Mouse (Mus musculus): ENCODE measurements around the gene Ppp1r15a. TPM values are rescaled to one million over a fixed set of nuclear protein-coding genes. Genes with fewer than 3 reads are reported as not detected.
A peak's percentile ranks its signal among the peaks of the same experiment; 100 is the strongest.
"Not testable (repeated sequence)": the region's sequence is repeated elsewhere in the genome, so short reads cannot be mapped to it uniquely, and the experiment has no call there.

The Ppp1r15a gene
- polyA plus RNA-seq, 1 experiment from 2014 or later: 280 TPM

- no peaks in the 10 kb centered on the region for H3K27me3 ChIP-seq
- no peak overlapping the region for H3K4me3 ChIP-seq (replicated peaks)
- peak; percentile 51; the same call in 1 of the 2 replicates for ATAC-seq (ENCODE audit: insufficient read depth)
- peaks cover 66% of the 10 kb centered on the region for H3K4me1 ChIP-seq (replicated peaks)
- H3K9me3 ChIP-seq (replicated peaks): no peaks in the 10 kb centered on the region
- H3K9ac ChIP-seq: peak overlapping the region; percentile 21; the same call in 1 of the 2 replicates
- H3K4me2 ChIP-seq: peak overlapping the region; percentile 46
- peak overlapping the region; percentile 76 for H3K27ac ChIP-seq (replicated peaks)
- WGBS (ENCODE audit: insufficient replicate concordance): 11% methylated on average over 3 of the region's 3 CpGs
- peaks cover 43% of the 10 kb centered on the region for H3K36me3 ChIP-seq (replicated peaks)
Measured at GRCm38 (mm10) chr7:45491264-45491663, 34.8 kb downstream of the Ppp1r15a start.

- H3K9ac ChIP-seq: 0 out of 2 replicates have a peak overlapping the region, but pooled peaks have one; percentile 8
- H3K9me3 ChIP-seq (replicated peaks): no peaks in the 10 kb centered on the region
- peak overlapping the region; percentile 76 for H3K27ac ChIP-seq (replicated peaks)
- H3K4me2 ChIP-seq: peak overlapping the region; percentile 46
- WGBS (ENCODE audit: insufficient replicate concordance): 56% methylated on average over 9 of the region's 9 CpGs
- no peaks in the 10 kb centered on the region for H3K27me3 ChIP-seq
- peaks cover 70% of the 10 kb centered on the region for H3K4me1 ChIP-seq (replicated peaks)
- ATAC-seq (ENCODE audit: insufficient read depth): no peak
- no peak overlapping the region for H3K4me3 ChIP-seq (replicated peaks)
- H3K36me3 ChIP-seq (replicated peaks): peaks cover 39% of the 10 kb centered on the region
Measured at GRCm38 (mm10) chr7:45490822-45491221, 35.2 kb downstream of the Ppp1r15a start.

GRCm38 (mm10) chr7:45489578-45489977 is 36.5 kb downstream of the Ppp1r15a start:
- peak overlapping the region; percentile 76 for H3K4me2 ChIP-seq
- ATAC-seq (ENCODE audit: insufficient read depth): peak; percentile 44
- peaks cover 70% of the 10 kb centered on the region for H3K4me1 ChIP-seq (replicated peaks)

GRCm38 (mm10) chr7:45488293-45489204 is 37.5 kb downstream of the Ppp1r15a start, which contains the start of gene Dhdh:
TSS of gene Dhdh (minus strand) at chr7:45488805.
- Histone ChIP-seq H3K4me1 (replicated peaks) (peaks cover 67% of the 10 kb centered on the region), H3K27ac (replicated peaks) (peak within 1 kb of the TSS; percentile 34)
- 5% methylated on average over 38 of the region's 38 CpGs for WGBS (ENCODE audit: insufficient replicate concordance)

More at GRCm38 (mm10) chr7:45489578-45489977, 36.5 kb downstream of the Ppp1r15a start:
- WGBS (ENCODE audit: insufficient replicate concordance): 27% methylated on average over 7 of the region's 7 CpGs
- no peak overlapping the region for H3K27ac ChIP-seq (replicated peaks)
- H3K27me3 ChIP-seq: no peaks in the 10 kb centered on the region
- H3K9ac ChIP-seq: no peak overlapping the region
- peaks cover 26% of the 10 kb centered on the region for H3K36me3 ChIP-seq (replicated peaks)
- no peak overlapping the region for H3K4me3 ChIP-seq (replicated peaks)
- H3K9me3 ChIP-seq (replicated peaks): no peaks in the 10 kb centered on the region

GRCm38 (mm10) chr7:45487861-45488292 is 38.2 kb downstream of the Ppp1r15a start:
- Histone ChIP-seq H3K4me3 (replicated peaks) (peak overlapping the region; percentile 62), H3K27ac (replicated peaks) (no peak overlapping the region), H3K9me3 (replicated peaks) (no peaks in the 10 kb centered on the region), H3K36me3 (replicated peaks) (peaks cover 9% of the 10 kb centered on the region), H3K4me2 (peak overlapping the region; percentile 76), H3K4me1 (replicated peaks) (peaks cover 71% of the 10 kb centered on the region), H3K9ac (peak overlapping the region; percentile 56; the same call in 1 of the 2 replicates), H3K27me3 (no peaks in the 10 kb centered on the region)
- ATAC-seq (ENCODE audit: insufficient read depth): 0 out of 2 replicates have a peak, but pooled peaks have one; percentile 1
- 62% methylated on average over 11 of the region's 11 CpGs for WGBS (ENCODE audit: insufficient replicate concordance)

More at GRCm38 (mm10) chr7:45488293-45489204, 37.5 kb downstream of the Ppp1r15a start, which contains the start of gene Dhdh:
- Histone ChIP-seq H3K9ac (peak within 1 kb of the TSS; percentile 56; the same call in 1 of the 2 replicates), H3K27me3 (no peaks in the 10 kb centered on the region), H3K9me3 (replicated peaks) (no peaks in the 10 kb centered on the region), H3K4me3 (replicated peaks) (peak within 1 kb of the TSS; percentile 62), H3K36me3 (replicated peaks) (peaks cover 16% of the 10 kb centered on the region), H3K4me2 (peak within 1 kb of the TSS; percentile 76)
- ATAC-seq (ENCODE audit: insufficient read depth): peak; percentile 59

- no peaks in the 10 kb centered on the region for H3K36me3 ChIP-seq (replicated peaks)
- no peaks in the 10 kb centered on the region for H3K9me3 ChIP-seq (replicated peaks)
- H3K4me2 ChIP-seq: peak within 1 kb of the TSS; percentile 76; the same call in 1 of the 2 replicates
- H3K27me3 ChIP-seq: no peaks in the 10 kb centered on the region
- ATAC-seq (ENCODE audit: insufficient read depth): no peak
- no peak within 1 kb of the TSS for H3K4me3 ChIP-seq (replicated peaks)
- peaks cover 70% of the 10 kb centered on the region for H3K4me1 ChIP-seq (replicated peaks)
- no peak within 1 kb of the TSS for H3K27ac ChIP-seq (replicated peaks)
- no peak within 1 kb of the TSS for H3K9ac ChIP-seq
- WGBS (ENCODE audit: insufficient replicate concordance): 77% methylated on average over 12 of the region's 12 CpGs
Measured at GRCm38 (mm10) chr7:45486761-45487415, 39.2 kb downstream of the Ppp1r15a start, which contains the start of gene Gm45808. TSS of gene Gm45808 (minus strand) at chr7:45486811.

- no peak overlapping the region for H3K4me3 ChIP-seq (replicated peaks)
- no peak overlapping the region for H3K27ac ChIP-seq (replicated peaks)
- no peaks in the 10 kb centered on the region for H3K36me3 ChIP-seq (replicated peaks)
- no peaks in the 10 kb centered on the region for H3K27me3 ChIP-seq
- no peak overlapping the region for H3K9ac ChIP-seq
- H3K9me3 ChIP-seq (replicated peaks): no peaks in the 10 kb centered on the region
- ATAC-seq (ENCODE audit: insufficient read depth): no peak
- H3K4me2 ChIP-seq: 0 out of 2 replicates have a peak overlapping the region, but pooled peaks have one; percentile 10
- H3K4me1 ChIP-seq (replicated peaks): peaks cover 67% of the 10 kb centered on the region
- 14% methylated on average over 7 of the region's 7 CpGs for WGBS (ENCODE audit: insufficient replicate concordance)
Measured at GRCm38 (mm10) chr7:45486158-45486557, 39.9 kb downstream of the Ppp1r15a start.

GRCm38 (mm10) chr7:45484985-45485384 is 41.1 kb downstream of the Ppp1r15a start:
- H3K27ac ChIP-seq (replicated peaks); ATAC-seq (ENCODE audit: insufficient read depth); H3K9ac ChIP-seq; H3K36me3 ChIP-seq (replicated peaks); H3K9me3 ChIP-seq (replicated peaks); H3K27me3 ChIP-seq; H3K4me2 ChIP-seq; H3K4me3 ChIP-seq (replicated peaks): not testable (repeated sequence)
- 83% methylated on average over 5 of the region's 5 CpGs for WGBS (ENCODE audit: insufficient replicate concordance)
- peaks cover 55% of the 10 kb centered on the region for H3K4me1 ChIP-seq (replicated peaks)

- H3K4me3 ChIP-seq (replicated peaks): no peak overlapping the region
- H3K36me3 ChIP-seq (replicated peaks): 0 out of 2 replicates have a peak, but pooled peaks cover 6% of the 10 kb centered on the region
- ATAC-seq (ENCODE audit: insufficient read depth): no peak
- H3K27me3 ChIP-seq: no peaks in the 10 kb centered on the region
- H3K4me2 ChIP-seq: no peak overlapping the region
- H3K27ac ChIP-seq (replicated peaks): no peak overlapping the region
- no peak overlapping the region for H3K9ac ChIP-seq
- peaks cover 32% of the 10 kb centered on the region for H3K4me1 ChIP-seq (replicated peaks)
- 12% methylated on average over 1 of the region's 1 CpGs for WGBS (ENCODE audit: insufficient replicate concordance)
- no peaks in the 10 kb centered on the region for H3K9me3 ChIP-seq (replicated peaks)
Measured at GRCm38 (mm10) chr7:45482166-45482565, 43.9 kb downstream of the Ppp1r15a start.

GRCm38 (mm10) chr7:45481374-45481927 is 44.6 kb downstream of the Ppp1r15a start, which contains the start of gene Tulp2:
TSS of gene Tulp2 (plus strand) at chr7:45481877.
- Histone ChIP-seq H3K4me1 (replicated peaks) (peaks cover 32% of the 10 kb centered on the region), H3K4me3 (replicated peaks) (no peak within 1 kb of the TSS), H3K9me3 (replicated peaks) (no peaks in the 10 kb centered on the region), H3K4me2 (no peak within 1 kb of the TSS; the same call in 1 of the 2 replicates), H3K27ac (replicated peaks) (no peak within 1 kb of the TSS), H3K9ac (no peak within 1 kb of the TSS), H3K27me3 (no peaks in the 10 kb centered on the region), H3K36me3 (replicated peaks) (0 out of 2 replicates have a peak, but pooled peaks cover 6% of the 10 kb centered on the region)
- peak; percentile 51; the same call in 1 of the 2 replicates for ATAC-seq (ENCODE audit: insufficient read depth)
- WGBS (ENCODE audit: insufficient replicate concordance): 36% methylated on average over 15 of the region's 15 CpGs

Measured in liver, embryonic 15.5 days (tissue).